Mouse (Mus musculus) CD4-positive, CD25-positive, alpha-beta regulatory T cell, adult 4 months (primary cell): Measurements from ENCODE around the gene Gjb2. TPM values are rescaled to one million over a fixed set of nuclear protein-coding genes. Genes with fewer than 3 reads are reported as not detected.
A peak's percentile ranks its signal among the peaks of the same experiment; 100 is the strongest.
"Not testable (repeated sequence)": the region's sequence is repeated elsewhere in the genome, so short reads cannot be mapped to it uniquely, and the experiment has no call there.

Experiments used
- ATAC-seq: one replicate; pipeline ENCODE4 v1.8.0; 2017
- polyA plus RNA-seq, 2 experiments: library from polyadenylated mRNA; unstranded; fragments of 100-300 nt; shearing (Covaris generic); gene quantifications; one replicate each; pipeline ENCODE4 v1.2.1; 2017

Gene Gjb2
- 1 to 10 TPM; 5.2 to 6.0 TPM for polyA plus RNA-seq

- peak; percentile 51 for ATAC-seq
Observed at GRCm38 (mm10) chr14:57104106-57105023, at the start of gene Gjb2. Gjb2 (minus strand) TSS chr14:57104702.

DNA sequence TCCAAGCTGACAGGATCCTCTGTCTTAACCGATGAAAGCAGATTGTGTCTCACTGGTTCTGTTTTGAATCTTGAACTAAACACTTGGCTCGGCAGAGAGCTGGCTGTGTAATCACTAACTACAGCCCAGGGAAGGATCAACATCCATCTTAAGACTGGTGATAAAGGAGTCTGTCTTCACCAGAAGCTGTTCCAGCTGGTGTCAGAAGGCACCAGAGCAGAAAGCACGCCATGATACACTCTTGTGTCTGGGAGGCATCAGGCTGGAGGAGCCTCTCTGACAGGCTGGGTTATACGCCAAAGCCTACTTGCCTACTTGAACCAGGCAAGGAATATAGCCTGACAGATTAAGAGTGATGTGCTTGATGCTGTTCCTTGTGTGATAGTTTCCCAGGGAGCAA lies 41.2 kb upstream of the Gjb2 start:
- no peak for ATAC-seq

GRCm38 (mm10) chr14:57135265-57135664 lies 30.8 kb upstream of the Gjb2 start:
- ATAC-seq: no peak

- ATAC-seq: no peak
Observed at GRCm38 (mm10) chr14:57133161-57133661, 28.7 kb upstream of the Gjb2 start, which contains the start of gene Gjb6. Gjb6 (minus strand) TSS chr14:57133611.

- ATAC-seq: no peak
Observed at GRCm38 (mm10) chr14:57127383-57127782, 22.9 kb upstream of the Gjb2 start.

DNA sequence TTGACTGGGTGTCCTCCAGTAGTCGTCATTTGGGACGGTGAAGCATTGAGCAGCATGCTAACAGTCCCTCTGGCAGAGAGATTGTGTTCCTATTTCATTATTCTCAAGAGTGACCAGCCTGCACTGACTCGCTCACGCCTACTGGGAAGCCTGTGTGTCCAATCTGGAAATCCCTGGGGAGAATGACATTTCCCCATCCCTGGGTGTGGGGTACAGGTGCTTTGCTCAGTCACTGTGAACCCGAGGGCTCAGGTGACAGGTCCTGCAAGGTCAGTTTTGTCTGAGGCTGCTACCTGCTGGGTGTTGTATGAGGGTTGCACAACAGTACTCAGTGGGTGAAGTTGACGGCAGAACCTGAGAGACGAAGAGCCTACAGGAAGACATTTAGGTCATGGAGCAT lies 17.8 kb upstream of the Gjb2 start:
- no peak for ATAC-seq

GRCm38 (mm10) chr14:57115823-57116544 lies 11.5 kb upstream of the Gjb2 start, which contains the start of gene Gm4491:
Gm4491 (minus strand) TSS chr14:57115883.
- ATAC-seq: no peak

- ATAC-seq: no peak
Observed at GRCm38 (mm10) chr14:57109194-57109593, 4.7 kb upstream of the Gjb2 start.

- no peak for ATAC-seq
Observed at GRCm38 (mm10) chr14:57107916-57108315, 3.4 kb upstream of the Gjb2 start.

- no peak for ATAC-seq
Observed at GRCm38 (mm10) chr14:57107091-57107490, 2.6 kb upstream of the Gjb2 start.

DNA sequence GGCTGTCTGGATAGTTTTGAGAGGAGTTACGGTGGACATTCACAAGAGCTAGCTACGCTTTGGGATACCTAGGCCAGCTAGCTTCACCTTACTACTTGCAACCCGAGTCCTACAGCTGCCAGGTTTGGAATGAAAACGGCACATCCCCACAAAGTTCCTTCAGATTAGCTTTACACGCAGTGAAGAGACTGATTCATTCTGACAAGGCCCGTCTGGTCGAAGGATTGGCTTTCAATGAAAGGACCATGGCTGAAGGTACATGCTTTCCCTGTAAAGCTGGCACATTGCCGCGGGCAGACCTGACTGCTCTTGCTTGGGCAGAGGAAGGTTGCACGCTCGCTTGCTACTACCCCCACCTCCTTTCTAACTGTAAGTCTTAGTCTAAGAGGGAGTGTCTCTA lies 1.2 kb upstream of the Gjb2 start:
- ATAC-seq: no peak

- ATAC-seq: no peak
Observed at GRCm38 (mm10) chr14:57105111-57105510, 609 bp upstream of the Gjb2 start.

GRCm38 (mm10) chr14:57103711-57104105 lies 794 bp downstream of the Gjb2 start:
- peak; percentile 68 for ATAC-seq

DNA sequence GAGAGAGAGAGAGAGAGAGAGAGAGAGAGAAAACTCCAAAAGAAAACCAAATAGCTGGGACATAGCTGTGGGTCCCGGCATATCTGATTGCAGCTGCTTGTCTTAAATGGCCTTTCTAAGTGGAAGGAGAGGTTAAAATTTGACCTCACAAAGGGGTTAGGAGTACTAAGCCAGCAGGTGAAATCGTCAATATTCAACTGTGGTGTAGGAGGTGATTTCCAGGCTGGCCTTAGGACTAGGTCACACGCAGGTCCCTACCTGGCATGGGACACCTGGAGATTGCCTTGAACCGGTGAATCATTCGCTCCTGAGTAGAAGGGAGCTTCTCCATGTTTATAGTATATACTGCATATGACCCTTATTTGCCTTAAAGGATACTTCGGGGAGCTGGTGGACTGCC lies 1.4 kb downstream of the Gjb2 start:
- ATAC-seq: no peak

GRCm38 (mm10) chr14:57101623-57102022 lies 2.9 kb downstream of the Gjb2 start:
- no peak for ATAC-seq

GRCm38 (mm10) chr14:57095855-57096254 lies 8.6 kb downstream of the Gjb2 start:
- no peak for ATAC-seq

DNA sequence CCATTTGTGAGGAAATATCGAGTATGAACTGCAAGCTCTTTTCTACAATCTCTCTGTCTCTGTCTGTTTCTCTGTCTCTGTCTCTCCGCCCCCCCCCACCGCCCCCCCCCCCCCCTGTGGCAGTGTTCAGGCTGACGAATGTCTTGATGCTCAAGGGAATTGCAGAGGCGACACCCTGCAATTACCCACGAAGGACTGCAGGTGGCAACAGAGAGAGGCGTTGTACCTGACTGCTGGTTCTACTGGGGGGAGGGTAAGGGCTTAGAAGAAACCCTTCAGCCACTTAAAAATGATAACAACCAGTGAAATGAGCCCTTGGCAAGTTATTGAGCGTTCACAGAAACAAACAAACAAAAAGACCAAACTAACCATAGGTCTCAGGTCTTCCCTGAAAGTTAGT lies 11.5 kb downstream of the Gjb2 start:
- peak; percentile 73 for ATAC-seq

DNA sequence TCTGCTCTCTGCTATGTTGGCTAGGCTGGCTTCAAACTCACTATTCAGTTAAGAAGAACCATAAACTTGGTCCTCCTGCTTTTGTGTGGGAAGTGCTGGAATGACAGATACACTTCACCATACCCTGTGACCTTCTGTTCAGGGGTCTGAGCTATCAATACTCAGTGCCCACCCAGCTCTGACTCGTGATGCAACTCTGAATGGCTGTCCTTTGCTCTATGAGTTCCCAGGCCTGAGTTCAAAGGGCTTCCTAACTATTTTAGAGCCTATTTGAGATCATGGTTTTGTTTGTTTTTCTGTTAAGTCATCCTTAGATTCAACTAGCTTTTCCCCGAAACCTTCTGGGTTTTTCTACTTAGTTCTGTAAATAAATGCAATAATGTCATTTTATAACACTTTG lies 14.5 kb downstream of the Gjb2 start:
- ATAC-seq: no peak

DNA sequence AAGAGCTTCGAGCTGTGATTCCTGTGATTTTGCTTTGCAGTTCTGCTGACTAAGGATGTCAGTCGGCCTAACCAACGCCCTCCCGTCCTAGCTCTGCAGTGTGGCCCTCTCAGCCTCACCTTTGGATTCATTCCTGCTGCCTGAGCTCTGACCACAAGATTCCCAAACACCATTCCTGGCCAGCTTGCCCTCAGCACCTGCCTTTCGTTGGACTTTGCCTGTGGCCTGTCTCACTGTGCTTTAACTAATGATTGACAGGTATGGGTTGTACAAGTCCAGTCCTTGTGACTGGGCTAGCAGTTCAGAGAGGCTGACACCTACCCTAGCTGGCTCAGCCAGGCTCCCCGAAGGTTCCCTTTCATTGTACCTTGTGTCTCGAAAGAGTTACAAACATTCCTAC lies 15.4 kb downstream of the Gjb2 start:
- ATAC-seq: no peak

- ATAC-seq: no peak
Observed at GRCm38 (mm10) chr14:57084180-57084668, 20.3 kb downstream of the Gjb2 start.

- no peak for ATAC-seq
Observed at GRCm38 (mm10) chr14:57082863-57083262, 21.6 kb downstream of the Gjb2 start.

GRCm38 (mm10) chr14:57075537-57075936 lies 29.0 kb downstream of the Gjb2 start:
- no peak for ATAC-seq

- not testable (repeated sequence) for ATAC-seq
Observed at GRCm38 (mm10) chr14:57069906-57070305, 34.6 kb downstream of the Gjb2 start.
